Mouse (Mus musculus) kidney, adult 8-10 months (tissue): ENCODE data around the gene Eef1b2.
"Not testable (repeated sequence)": the region's sequence is repeated elsewhere in the genome, so short reads cannot be mapped to it uniquely, and the experiment has no call there.

Source experiments
- DNase-seq, 2 experiments: peaks; one replicate each; pipeline ENCODE4 v3.0.0; 2022

Eef1b2 gene

DNA sequence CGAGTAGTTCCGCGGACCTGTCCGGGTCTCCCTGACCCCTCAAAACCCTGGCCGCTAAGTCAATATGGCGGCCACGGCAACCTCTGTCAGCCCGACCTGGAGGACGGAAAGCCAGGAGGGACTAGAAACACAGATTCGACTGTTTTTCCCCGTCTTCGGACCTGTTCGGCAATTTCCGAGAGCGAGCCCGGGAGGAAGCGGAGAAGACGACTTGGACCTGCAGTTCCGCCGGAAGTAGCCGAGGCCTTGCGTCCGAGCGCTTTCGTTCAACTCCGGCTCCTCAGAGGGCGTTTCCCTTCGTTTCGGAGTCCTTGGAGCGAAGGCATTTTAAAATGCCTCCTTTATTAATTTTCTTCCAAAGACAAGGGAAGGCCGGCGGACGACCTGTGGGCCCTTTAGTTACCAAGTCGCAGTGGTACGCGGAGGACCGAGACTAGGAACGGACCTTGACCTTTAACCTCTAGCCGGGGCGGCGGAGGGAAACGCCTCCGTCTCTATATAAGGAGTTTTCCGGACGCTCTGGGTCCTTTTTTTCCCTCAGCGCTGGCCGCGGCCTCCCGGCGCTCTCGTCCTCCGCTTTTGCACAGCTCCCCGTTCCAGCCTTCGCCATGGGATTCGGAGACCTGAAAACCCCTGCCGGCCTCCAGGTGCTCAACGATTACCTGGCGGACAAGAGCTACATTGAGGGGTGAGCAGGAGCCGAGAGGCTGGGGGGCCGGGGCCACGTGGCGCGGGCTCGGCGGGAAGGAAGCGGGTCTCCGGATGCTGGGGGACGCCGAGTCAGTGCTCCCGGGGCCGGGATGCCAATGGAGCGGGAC, at the start of gene Eef1b2, which contains the start of gene Ndufs1:
TSS of gene Eef1b2 (plus strand) at position 222 of the 818 bp plus-strand sequence.
TSS of gene Ndufs1 (minus strand) at position 230 of the 818 bp plus-strand sequence.
- peak; percentile 98 to 99 for DNase-seq

GRCm38 (mm10) chr1:63129273-63129672, 47.4 kb upstream of the Eef1b2 start:
- DNase-seq: no peak

- peak; percentile 37 to 52 for DNase-seq
Observed at GRCm38 (mm10) chr1:63129857-63130690, 46.6 kb upstream of the Eef1b2 start.

GRCm38 (mm10) chr1:63130883-63131282, 45.7 kb upstream of the Eef1b2 start:
- no peak for DNase-seq

GRCm38 (mm10) chr1:63131766-63132165, 44.9 kb upstream of the Eef1b2 start:
- DNase-seq: no peak

- DNase-seq: no peak
Observed at GRCm38 (mm10) chr1:63134530-63134929, 42.1 kb upstream of the Eef1b2 start.

- DNase-seq: no peak
Observed at GRCm38 (mm10) chr1:63137971-63138370, 38.7 kb upstream of the Eef1b2 start.

DNA sequence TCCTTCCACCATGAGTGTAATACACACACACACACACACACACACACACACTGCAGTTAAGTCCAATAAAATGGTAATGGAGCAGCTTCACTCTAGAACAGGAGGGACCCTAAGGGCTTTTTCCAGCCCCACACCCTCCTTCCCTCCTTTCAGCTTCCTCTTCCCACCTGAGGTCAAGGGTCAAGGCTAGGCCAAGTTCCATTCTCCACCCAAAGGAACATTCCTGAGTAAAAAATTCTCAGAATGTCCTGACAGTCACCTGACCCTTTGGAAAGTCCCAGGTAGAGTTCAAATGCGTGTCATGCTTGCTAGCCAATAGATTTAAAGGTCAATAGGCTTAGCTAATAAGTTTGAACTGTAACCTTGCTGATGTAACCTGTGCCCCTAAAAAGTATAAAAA, 38.0 kb upstream of the Eef1b2 start:
- DNase-seq: peak; percentile 26 to 39

DNA sequence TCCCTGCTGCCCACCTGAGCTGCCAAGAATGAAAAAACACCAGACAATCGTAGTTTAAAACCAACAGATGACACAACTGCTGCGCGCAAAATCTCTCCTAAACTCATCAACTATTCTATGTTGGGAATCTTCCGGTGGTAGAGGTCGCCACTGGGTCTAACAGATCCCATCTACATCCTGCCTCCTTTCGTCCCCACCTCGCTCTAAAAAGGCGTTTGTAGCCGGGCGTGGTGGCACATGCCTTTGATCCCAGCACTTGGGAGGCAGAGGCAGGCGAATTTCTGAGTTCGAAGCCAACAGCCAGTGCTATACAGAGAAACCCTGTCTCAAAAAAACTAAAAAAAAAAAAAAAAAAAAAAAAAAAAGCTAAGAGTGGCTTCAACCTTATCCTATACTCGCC, 36.4 kb upstream of the Eef1b2 start:
- no peak for DNase-seq

DNA sequence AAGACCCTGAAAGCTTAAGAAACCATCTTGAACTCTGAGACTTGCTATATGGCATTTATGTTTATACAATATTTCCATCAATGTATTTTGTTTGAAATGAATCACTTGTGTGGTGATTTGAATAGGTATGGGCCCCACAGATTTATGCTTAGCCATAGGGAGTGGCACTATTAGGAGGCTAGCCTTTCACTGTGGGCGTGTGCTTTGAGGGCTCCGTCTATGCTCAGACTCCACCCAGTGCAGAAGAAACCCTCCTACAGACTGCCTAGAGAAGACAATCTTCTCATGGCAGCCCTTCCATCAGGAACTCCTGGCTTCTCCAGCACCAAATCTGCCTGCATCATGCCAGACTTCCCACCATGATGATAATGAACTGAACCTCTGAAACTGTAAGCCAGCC, 8.0 kb upstream of the Eef1b2 start:
- no peak for DNase-seq

GRCm38 (mm10) chr1:63175853-63176252, 772 bp upstream of the Eef1b2 start:
- DNase-seq: no peak

DNA sequence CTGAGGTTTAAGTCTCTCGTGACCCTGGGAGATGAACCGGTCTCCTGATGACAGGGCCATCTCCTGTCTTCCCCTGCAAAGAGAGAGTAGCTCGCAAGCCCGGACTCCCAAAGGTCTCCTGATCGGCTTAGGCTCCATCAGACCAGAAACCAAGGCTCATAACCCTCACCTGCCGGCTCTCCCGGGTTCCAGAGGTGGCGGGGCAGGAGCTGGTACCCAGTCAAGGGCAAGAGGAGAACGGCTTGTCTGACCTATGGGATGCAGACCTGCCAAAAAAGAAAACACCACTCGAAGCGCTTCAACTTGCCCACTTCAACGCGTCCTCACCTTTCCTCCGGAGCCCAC, 394 bp upstream of the Eef1b2 start:
- no peak for DNase-seq

- no peak for DNase-seq
Observed at GRCm38 (mm10) chr1:63178308-63178707, 1.7 kb downstream of the Eef1b2 start.

- no peak for DNase-seq
Observed at GRCm38 (mm10) chr1:63180122-63180521, 3.5 kb downstream of the Eef1b2 start.

GRCm38 (mm10) chr1:63180575-63180974, 4.0 kb downstream of the Eef1b2 start:
- DNase-seq: not testable (repeated sequence)

- peak; percentile 92 to 96 for DNase-seq
Observed at GRCm38 (mm10) chr1:63181019-63181418, 4.4 kb downstream of the Eef1b2 start.

DNA sequence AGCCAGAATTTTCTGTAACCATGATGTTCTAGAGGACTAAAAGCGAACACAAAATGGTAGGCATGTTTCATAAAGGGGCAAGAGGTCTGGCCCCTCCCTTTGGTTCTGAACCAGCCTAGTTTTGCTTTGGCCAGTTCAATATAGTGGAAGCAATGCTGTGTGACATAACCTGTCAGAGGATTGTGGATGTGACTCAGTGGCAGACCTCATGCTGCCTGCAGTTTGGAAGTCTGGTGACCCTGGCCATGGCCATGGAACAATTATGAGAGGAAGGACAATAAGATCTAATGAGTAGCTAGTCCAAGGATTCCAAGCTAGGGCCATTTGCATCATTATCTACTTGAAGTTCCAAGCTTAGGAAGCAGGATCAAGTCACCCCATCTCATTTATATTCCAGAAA, 4.9 kb downstream of the Eef1b2 start:
- DNase-seq: no peak

DNA sequence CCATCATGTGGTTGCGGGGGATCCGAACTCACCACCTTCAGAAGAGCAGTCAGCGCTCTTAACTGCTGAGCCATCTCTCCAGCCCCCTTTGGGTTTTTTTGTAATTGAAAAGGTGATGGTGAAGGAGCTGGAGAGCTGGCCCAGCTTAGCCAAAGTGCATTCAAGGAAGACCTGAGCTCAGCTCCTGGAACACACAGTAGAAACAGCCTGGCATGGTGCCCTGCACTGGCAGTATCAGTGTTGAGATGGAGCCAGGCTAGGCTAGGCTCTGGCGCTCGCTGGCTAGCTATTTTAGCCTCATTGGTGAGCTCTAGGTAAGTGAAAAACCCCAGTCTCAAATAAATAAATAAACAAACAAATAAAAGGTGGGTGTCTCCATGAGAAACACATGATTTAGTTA, 5.6 kb downstream of the Eef1b2 start:
- peak; percentile 43 to 78 for DNase-seq

DNA sequence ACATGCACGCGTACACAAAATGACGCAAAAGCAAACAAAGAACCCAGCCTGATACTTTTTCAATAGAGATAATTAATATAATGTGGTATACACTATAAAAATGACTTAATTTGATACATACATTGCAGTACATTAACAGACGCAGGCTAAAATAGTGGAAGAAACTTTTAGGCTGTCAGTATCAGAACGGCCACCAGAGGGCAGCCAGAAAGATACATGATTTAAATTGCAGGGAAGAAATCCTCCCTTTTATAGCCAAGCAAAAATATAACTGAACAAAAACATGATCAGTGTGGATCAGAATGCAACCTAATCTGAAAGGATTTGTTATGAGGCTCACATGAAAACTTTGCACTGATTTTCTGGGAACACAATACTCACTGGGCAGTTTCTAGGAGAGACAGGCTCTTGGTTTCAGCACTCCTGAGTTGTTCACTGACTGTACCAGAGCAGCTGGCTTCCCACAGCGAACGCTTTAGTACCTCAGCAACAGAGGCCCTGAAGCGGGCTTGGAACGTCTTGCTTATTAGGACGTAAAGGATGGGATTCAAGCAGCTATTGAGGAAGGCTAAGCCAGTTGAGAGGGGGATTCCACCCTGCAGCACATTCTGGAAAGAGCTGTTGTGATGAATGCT, 6.1 kb downstream of the Eef1b2 start:
- peak; percentile 8 to 62 for DNase-seq

DNA sequence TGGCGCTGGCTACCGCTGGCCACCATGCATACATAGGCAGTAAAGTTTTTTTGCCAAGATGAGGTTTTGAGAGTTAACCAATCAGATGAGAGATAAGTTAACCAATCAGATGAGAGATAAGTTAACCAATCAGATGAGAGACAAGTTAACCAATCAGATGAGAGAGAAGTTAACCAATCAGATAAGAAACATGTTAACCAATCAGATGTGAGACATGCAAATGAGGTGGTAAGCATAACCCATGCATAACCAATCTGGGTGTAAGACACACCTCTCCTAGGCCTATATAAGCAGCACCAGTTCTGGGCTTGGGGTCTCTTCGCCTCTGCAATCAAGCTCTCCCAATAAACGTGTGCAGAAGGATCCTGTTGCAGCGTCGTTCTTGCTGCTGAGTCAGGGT, 8.8 kb downstream of the Eef1b2 start:
- not testable (repeated sequence) for DNase-seq

DNA sequence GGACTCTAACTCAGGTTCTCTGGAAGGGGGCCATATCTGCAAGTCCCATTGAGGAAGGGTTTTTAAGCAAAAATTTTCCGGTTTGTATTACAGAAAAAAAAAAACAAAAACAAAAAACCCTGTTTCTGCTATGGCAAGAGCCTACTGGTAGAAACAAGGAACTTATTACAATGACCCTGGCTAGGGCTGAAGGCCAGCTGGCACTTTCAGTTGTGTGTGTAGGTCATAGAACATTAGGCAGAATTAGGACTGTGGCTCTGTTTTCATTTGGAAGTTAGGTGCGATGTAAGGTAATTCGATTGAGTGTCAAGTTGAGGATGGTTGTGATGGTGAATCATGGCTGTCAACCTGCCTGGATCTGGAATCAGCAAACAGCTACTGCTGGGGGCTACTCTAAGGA, 11.9 kb downstream of the Eef1b2 start:
- DNase-seq: peak in 1 of 2 experiments; percentile 19

GRCm38 (mm10) chr1:63190851-63191250, 14.2 kb downstream of the Eef1b2 start:
- peak; percentile 8 to 28 for DNase-seq

DNA sequence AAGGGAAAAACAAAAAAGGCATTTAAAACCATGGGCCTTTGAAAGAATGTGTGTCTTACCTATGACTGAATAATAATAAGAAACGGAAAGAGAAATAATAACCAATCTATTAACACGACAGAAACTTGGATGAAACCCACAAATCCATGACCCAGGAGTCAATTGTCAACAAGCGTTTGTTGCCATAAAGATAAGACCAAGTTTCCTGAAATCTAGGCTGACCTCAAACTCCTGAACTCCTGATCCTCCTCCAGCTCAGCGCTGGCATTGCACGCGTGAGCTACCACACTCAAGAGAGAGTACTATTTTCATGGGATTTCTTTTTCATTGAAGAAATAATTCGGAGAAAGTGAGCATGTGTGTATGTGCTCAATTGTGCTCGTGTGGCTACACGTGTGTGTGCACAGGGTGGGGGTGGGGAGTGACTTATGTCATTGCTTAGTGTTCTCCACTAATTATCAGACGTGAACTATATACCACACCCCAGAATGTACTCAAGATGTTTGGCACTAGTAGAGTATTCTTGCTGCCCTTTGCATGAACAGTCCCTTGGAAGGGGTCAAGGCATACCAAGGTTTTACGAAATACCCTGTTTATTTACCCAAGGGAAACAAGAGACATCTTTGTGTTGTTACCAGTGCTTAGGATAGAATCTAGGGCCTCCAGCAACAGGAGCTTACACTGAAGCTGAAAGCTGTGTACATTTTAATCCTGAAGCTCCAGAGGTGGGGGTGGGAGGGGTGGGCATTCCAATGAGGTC, 15.9 kb downstream of the Eef1b2 start:
- peak in 1 of 2 experiments; percentile 17 for DNase-seq
